ENCODE assay signal across 9 mouse cellular contexts in the genomic region with DNA sequence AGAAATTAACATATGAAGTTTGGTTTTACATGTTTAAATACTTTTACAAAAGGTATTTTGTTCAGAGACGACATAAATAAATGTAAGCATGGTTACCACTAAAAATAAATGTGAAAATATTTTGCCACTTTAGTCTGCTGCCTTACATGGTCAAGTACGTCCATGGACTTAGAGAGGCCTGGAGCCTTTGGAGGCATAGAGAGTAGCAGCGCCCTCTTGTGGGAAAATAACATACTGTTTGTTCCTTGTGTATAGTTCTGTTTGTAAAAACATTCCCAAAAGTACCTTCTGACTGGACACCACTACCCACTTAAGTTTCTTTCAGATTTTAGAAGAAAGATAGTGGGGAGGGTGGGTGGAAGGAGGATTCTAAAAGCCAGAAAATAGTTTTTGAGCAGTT. TPM values are rescaled to one million over a fixed set of nuclear protein-coding genes. Genes with fewer than 3 reads are reported as not detected.
DNase-seq lines count a peak whose midpoint lies in the region; ATAC-seq and TF ChIP-seq lines count a peak whose summit lies in the region.
"Had no signal": no experiment of that assay in that cellular context is flagged by ENCODE, and none has a peak within 500 bp of the region (broad histone marks: within the 10 kb centered on the region; RNA-seq: fewer than 3 reads in every experiment).

No protein-coding gene starts in this region.

- in situ Hi-C loops in ES-E14 (cut with MboI; ENCODE audit: low sequenced_read_pairs in 2 of 2, unreplicated experiment in 2 of 2), result no loop called here

- H3K9ac ChIP-seq in ES-E14 (ENCODE audit: insufficient read depth, low read depth, low read length, poor library complexity, severe bottlenecking), result no peak overlapping the region
- H3K9ac ChIP-seq: hindbrain, embryonic 15.5 days had no signal

- no peak overlapping the region for H3K4me3 ChIP-seq in ES-E14 (ENCODE audit: insufficient read depth in 1 of 2, low read depth in 1 of 2, low read length in 2 of 2, poor library complexity in 1 of 2, severe bottlenecking in 1 of 2)
- H3K4me3 ChIP-seq: hindbrain, embryonic 15.5 days had no signal

- H3K4me1 ChIP-seq in ES-E14 (ENCODE audit: control insufficient read depth in 2 of 2, insufficient read depth in 2 of 2, low read length in 2 of 2, poor library complexity in 1 of 2), result peaks cover 1 to 12% of the 10 kb centered on the region in 2 experiments; a peak in 2 of 4 replicates

- peak; percentile 65; the same call in 1 of the 2 replicates for ATAC-seq in megakaryocyte progenitor cell, adult 5-6 weeks (replicated peaks; ENCODE audit: poor library complexity)
- ATAC-seq in activated CD4-positive, CD25-positive, alpha-beta regulatory T cell, adult 4 months, result no peak

- intact Hi-C loops in left cerebral cortex, postnatal 25 days (cut with DNase I), result no loop called here
- intact Hi-C loops in left cerebral cortex, postnatal 36 days (cut with DNase I), result no loop called here

- H3K27ac ChIP-seq in ES-E14 (ENCODE audit: insufficient read depth, low read depth, low read length, poor library complexity, severe bottlenecking), result no peak overlapping the region
- H3K27ac ChIP-seq: hindbrain, embryonic 15.5 days had no signal

- H3K9me3 ChIP-seq in ES-E14 (ENCODE audit: control insufficient read depth, insufficient read depth, low read depth, low read length), result no peaks in the 10 kb centered on the region; the same call in 1 of the 2 replicates
- H3K9me3 ChIP-seq: hindbrain, embryonic 15.5 days had no signal

- peak; percentile 52 for DNase-seq in cerebellum, adult 9-10 months
- no peak for DNase-seq in cerebellum, adult 9-11 months
- DNase-seq in left cerebral cortex, postnatal 25 days (ENCODE audit: low spot score in 2 of 2), result peak; percentile 33 to 56
- no peak for DNase-seq in left cerebral cortex, postnatal 36 days (ENCODE audit: low spot score in 2 of 2)
- DNase-seq in ES-E14 (ENCODE audit: low read depth, low spot score), result peak; percentile 60
- DNase-seq in embryo, embryonic 10.5 days (ENCODE audit: low spot score), result peak; percentile 88

- peaks cover 32% of the 10 kb centered on the region for H3K36me3 ChIP-seq in ES-E14 (ENCODE audit: control insufficient read depth, insufficient read depth, low read length, poor library complexity, severe bottlenecking)

TF ChIP-seq in ES-E14, 5 proteins besides CTCF, POLR2A, EP300 and RAD21:
- no peak for TF ChIP-seq HCFC1 (IDR thresholded peaks at IDR 0.05; ENCODE audit: borderline replicate concordance, insufficient read depth, low read length)

RNA-seq across cellular contexts. Expression of a gene that starts 34.0 kb away (rescaled TPM):
- total RNA-seq in left cerebral cortex, postnatal 25 days (2021), result 10 to 100 TPM; 80.1 to 83.0 TPM
- total RNA-seq in left cerebral cortex, postnatal 36 days (2021), result 10 to 100 TPM; 84.4 to 86.0 TPM
- 19.1 and 24.3 TPM in 2 replicates for total RNA-seq in ES-E14 (2012; rRNA removed)
- 63.7 and 65.0 TPM in 2 replicates for total RNA-seq in megakaryocyte progenitor cell, adult 5-6 weeks (2015)
- total RNA-seq in megakaryocyte progenitor cell, adult 5-6 weeks (2017), result 15.8 and 26.5 TPM in 2 replicates
- polyA plus RNA-seq in activated CD4-positive, CD25-positive, alpha-beta regulatory T cell, adult 4 months (2017; shearing (Covaris generic)), result 10 to 100 TPM; 64.5 TPM

RNA-seq across cellular contexts. Expression of a gene that starts 52.6 kb away (rescaled TPM):
- total RNA-seq in left cerebral cortex, postnatal 25 days (2021), result 10 to 100 TPM; 62.8 to 63.4 TPM
- total RNA-seq in left cerebral cortex, postnatal 36 days (2021), result 10 to 100 TPM; 57.4 to 69.7 TPM
- total RNA-seq in ES-E14 (2012; rRNA removed), result 1.9 and 2.8 TPM in 2 replicates
- 0.05 and 0.59 TPM in 2 replicates for total RNA-seq in megakaryocyte progenitor cell, adult 5-6 weeks (2015)
- 0.04 and 0.51 TPM in 2 replicates for total RNA-seq in megakaryocyte progenitor cell, adult 5-6 weeks (2017)
- not detected for polyA plus RNA-seq in activated CD4-positive, CD25-positive, alpha-beta regulatory T cell, adult 4 months (2017; shearing (Covaris generic))

Comparison
In these comparisons a context has a peak if more than half of its experiments do, and no peak if none do; other contexts are left out.
1. DNase-seq: peak in cerebellum, adult 9-10 months (single experiment), left cerebral cortex, postnatal 25 days (2 of 2), ES-E14 (single experiment) and embryo, embryonic 10.5 days (single experiment); none in cerebellum, adult 9-11 months (single experiment) and left cerebral cortex, postnatal 36 days (0 of 2).
2. RNA of a gene that starts 52.6 kb away (total RNA-seq): 57.4 to 69.7 TPM in left cerebral cortex, postnatal 36 days and 62.8 to 63.4 TPM in left cerebral cortex, postnatal 25 days; 1.9 to 2.8 TPM in ES-E14 and 0.04 to 0.59 TPM in megakaryocyte progenitor cell, adult 5-6 weeks; every median in the first group is over 10 times any median in the second.